Mouse (Mus musculus) CD8-positive naive resting alpha-beta T cell, adult 2 months (primary cell): ENCODE measurements at regions not wholly inside any gene's neighbourhood (a gene's known extent, or its start where the extent isn't known, plus 50 kb on each side); places are given as distances from the start of the nearest gene placed in this dataset.

Experiments
- DNase-seq, 2 experiments: peaks; one replicate each; pipeline ENCODE4 v3.0.0; 2022; ENCODE audit warnings: low read depth in 2 of 2, low spot score in 2 of 2

- no peak for DNase-seq
These were observed 81.4 kb downstream of the Lhx2 start for GRCm38 (mm10) chr2:38420498-38420897.

- DNase-seq, result no peak
These were observed 83.3 kb downstream of the Lhx2 start for GRCm38 (mm10) chr2:38422406-38422805.

- DNase-seq, result no peak
These were observed 84.8 kb downstream of the Lhx2 start for GRCm38 (mm10) chr2:38423886-38424277.

- no peak for DNase-seq
These were observed 85.3 kb downstream of the Lhx2 start for GRCm38 (mm10) chr2:38424278-38424931.

- no peak for DNase-seq
These were observed 85.9 kb downstream of the Lhx2 start for GRCm38 (mm10) chr2:38424976-38425375.

- DNase-seq, result peak; percentile 48 to 60
These were observed 81.6 kb upstream of the Nek6 start for GRCm38 (mm10) chr2:38429752-38430378.

- no peak for DNase-seq
These were observed 79.9 kb upstream of the Nek6 start for GRCm38 (mm10) chr2:38431546-38431945.

GRCm38 (mm10) chr2:38433736-38434135, 77.7 kb upstream of the Nek6 start:
- no peak for DNase-seq

- no peak for DNase-seq
These were observed 74.7 kb upstream of the Nek6 start for GRCm38 (mm10) chr2:38436701-38437100.

- DNase-seq, result no peak
These were observed 72.3 kb upstream of the Nek6 start for GRCm38 (mm10) chr2:38439191-38439590.

GRCm38 (mm10) chr2:38439973-38440372, 71.5 kb upstream of the Nek6 start:
- DNase-seq, result no peak

- DNase-seq, result no peak
These were observed 62.4 kb upstream of the Nek6 start for GRCm38 (mm10) chr2:38449092-38449491.

- DNase-seq, result no peak
These were observed 54.9 kb upstream of the Nek6 start for GRCm38 (mm10) chr2:38456571-38456970.

GRCm38 (mm10) chr2:38460367-38460766, 51.1 kb upstream of the Nek6 start:
- no peak for DNase-seq

- DNase-seq, result no peak
These were observed 50.5 kb upstream of the Nek6 start for GRCm38 (mm10) chr2:38460825-38461540.
